Mouse (Mus musculus): ENCODE measurements around the gene Glis3.

- TF ChIP-seq CTCF (IDR thresholded peaks at IDR 0.05; ENCODE audit: control insufficient read depth, insufficient read depth, insufficient replicate concordance, low read depth, low read length) (no peak), POLR2A (IDR thresholded peaks at IDR 0.05; ENCODE audit: control insufficient read depth, low read depth, low read length) (no peak)
These were observed 336.2 kb downstream of the Glis3 start for GRCm38 (mm10) chr19:28343640-28344039.
